Mouse (Mus musculus) right cerebral cortex, postnatal 4 days (tissue): ENCODE measurements around the gene Casp14.
"Not testable (repeated sequence)": the region's sequence is repeated elsewhere in the genome, so short reads cannot be mapped to it uniquely, and the experiment has no call there.

Source experiments
- DNase-seq: peaks from one replicate; pipeline ENCODE4 v3.0.0-alpha.2; 2022

Casp14 gene

DNA sequence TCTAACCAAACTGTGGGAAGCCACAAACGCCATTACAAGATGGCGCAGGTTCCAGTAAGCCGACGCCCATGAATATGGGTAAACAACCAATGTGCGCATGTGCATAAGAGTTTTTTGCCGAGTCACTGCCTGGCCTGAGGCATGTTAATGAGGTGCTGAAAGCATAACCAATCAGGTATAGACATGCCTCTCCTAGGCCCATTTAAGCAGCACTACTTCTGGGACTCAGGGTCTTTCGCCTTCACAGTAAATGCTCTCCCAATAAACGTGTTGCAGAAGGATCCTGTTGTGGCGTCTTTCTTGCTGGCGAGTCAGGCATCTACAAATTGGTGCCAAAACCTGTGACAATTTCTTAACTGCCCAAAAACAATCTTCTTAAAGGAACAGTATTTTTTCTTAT lies 51.4 kb downstream of the Casp14 start:
- not testable (repeated sequence) for DNase-seq

DNA sequence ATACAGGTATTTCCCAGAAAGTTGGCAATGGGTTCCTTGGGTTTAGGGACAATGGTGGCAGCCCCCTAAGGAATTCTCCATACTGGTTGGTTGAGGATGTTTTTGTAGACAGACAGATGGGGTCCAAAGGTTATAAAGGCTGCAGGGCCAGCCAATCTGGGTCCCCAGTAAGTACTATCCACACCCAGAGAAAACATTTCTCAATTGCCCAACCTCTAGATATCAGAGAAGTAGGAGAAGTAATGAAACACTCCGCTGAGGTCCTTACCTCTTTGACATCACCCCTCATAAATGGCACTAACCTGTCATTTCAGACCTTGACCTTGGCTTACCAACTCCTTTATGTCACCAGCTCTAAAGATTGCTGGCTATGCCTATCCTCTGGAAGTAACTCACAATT lies 53.5 kb downstream of the Casp14 start:
- DNase-seq: no peak
